Mouse (Mus musculus) midbrain, embryonic 15.5 days (tissue): ENCODE measurements at regions not wholly inside any gene's neighbourhood (a gene's known extent, or its start where the extent isn't known, plus 50 kb on each side); places are given as distances from the start of the nearest gene placed in this dataset.

Experiments
- ATAC-seq: fragments of 200-750 bp; cut with Nextera tagmentation; replicated peaks from 2 replicates; pipeline ENCODE4 v1.8.0; 2017; ENCODE audit warnings: moderate TSS enrichment
- H3K27ac ChIP-seq: fragments of 300-500 bp; sonication (generic); 2 replicates; pipeline ENCODE4 v1.5.1; 2015; ENCODE audit warnings: mild to moderate bottlenecking, inconsistent platforms
- H3K27me3 ChIP-seq: fragments of 300-500 bp; sonication (generic); replicated peaks from 2 replicates; pipeline ENCODE4 v1.6.1; 2015; ENCODE audit warnings: inconsistent platforms
- H3K36me3 ChIP-seq: fragments of 300-500 bp; sonication (generic); replicated peaks from 2 replicates; pipeline ENCODE4 v1.6.1; 2015; ENCODE audit warnings: inconsistent platforms
- H3K4me1 ChIP-seq: fragments of 300-500 bp; sonication (generic); 2 replicates; pipeline ENCODE4 v1.6.1; 2015; ENCODE audit warnings: inconsistent platforms
- H3K4me2 ChIP-seq: fragments of 300-500 bp; sonication (generic); 2 replicates; pipeline ENCODE4 v1.6.1; 2015; ENCODE audit warnings: inconsistent platforms, mild to moderate bottlenecking, moderate library complexity
- H3K4me3 ChIP-seq: fragments of 300-500 bp; sonication (generic); 2 replicates; pipeline ENCODE4 v1.5.1; 2015; ENCODE audit warnings: mild to moderate bottlenecking, inconsistent platforms
- H3K9ac ChIP-seq: fragments of 300-500 bp; sonication (generic); 2 replicates; pipeline ENCODE4 v1.6.1; 2015; ENCODE audit warnings: mild to moderate bottlenecking, inconsistent platforms
- H3K9me3 ChIP-seq: fragments of 300-500 bp; sonication (generic); 2 replicates; pipeline ENCODE4 v1.6.1; 2016; ENCODE audit warnings: inconsistent platforms
- WGBS: fragments of 180-500 bp; shearing (Covaris S2); methylation state at CpG from one replicate; pipeline ENCODE4 v1.1.7; 2015; ENCODE audit warnings: mixed read lengths; 5-methylcytosine and 5-hydroxymethylcytosine counted together

- Histone ChIP-seq H3K4me2 (no peak overlapping the region), H3K4me3 (no peak overlapping the region), H3K9me3 (no peaks in the 10 kb centered on the region), H3K27me3 (no peaks in the 10 kb centered on the region), H3K36me3 (no peaks in the 10 kb centered on the region), H3K9ac (no peak overlapping the region), H3K4me1 (no peaks in the 10 kb centered on the region), H3K27ac (no peak overlapping the region)
- ATAC-seq: no peak
- 72% methylated on average over 6 of the region's 6 CpGs for WGBS
Observed at GRCm38 (mm10) chr4:153120480-153120879, 362.1 kb downstream of the Ajap1 start.

DNA sequence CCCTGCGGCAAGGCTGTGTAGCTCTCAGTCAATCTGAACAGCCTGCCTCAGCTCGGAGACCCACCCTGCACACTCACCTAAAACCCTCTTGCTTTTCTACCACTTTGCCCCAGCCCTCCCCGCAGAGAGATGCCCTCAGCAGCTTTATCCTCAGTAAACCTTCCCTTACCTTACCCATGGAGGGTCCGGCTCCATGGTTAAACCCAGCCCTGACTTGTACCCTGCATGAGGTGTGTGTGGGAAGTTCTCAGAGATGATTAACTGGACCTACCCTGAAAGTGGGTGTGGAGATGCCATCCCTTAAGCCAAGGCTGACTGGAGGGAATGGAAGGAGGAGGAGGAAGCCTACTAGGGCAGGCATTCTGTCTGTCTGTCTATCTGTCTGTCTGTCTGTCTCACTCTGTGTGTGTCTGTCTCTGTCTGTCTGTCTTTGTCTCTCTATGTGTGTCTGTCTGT is 362.9 kb downstream of the Ajap1 start:
- Histone ChIP-seq H3K27ac (no peak overlapping the region), H3K9me3 (no peaks in the 10 kb centered on the region), H3K4me1 (no peaks in the 10 kb centered on the region), H3K9ac (no peak overlapping the region), H3K27me3 (no peaks in the 10 kb centered on the region), H3K4me3 (no peak overlapping the region), H3K4me2 (no peak overlapping the region), H3K36me3 (no peaks in the 10 kb centered on the region)
- WGBS: 62% methylated on average over 4 of the region's 4 CpGs
- ATAC-seq: no peak

DNA sequence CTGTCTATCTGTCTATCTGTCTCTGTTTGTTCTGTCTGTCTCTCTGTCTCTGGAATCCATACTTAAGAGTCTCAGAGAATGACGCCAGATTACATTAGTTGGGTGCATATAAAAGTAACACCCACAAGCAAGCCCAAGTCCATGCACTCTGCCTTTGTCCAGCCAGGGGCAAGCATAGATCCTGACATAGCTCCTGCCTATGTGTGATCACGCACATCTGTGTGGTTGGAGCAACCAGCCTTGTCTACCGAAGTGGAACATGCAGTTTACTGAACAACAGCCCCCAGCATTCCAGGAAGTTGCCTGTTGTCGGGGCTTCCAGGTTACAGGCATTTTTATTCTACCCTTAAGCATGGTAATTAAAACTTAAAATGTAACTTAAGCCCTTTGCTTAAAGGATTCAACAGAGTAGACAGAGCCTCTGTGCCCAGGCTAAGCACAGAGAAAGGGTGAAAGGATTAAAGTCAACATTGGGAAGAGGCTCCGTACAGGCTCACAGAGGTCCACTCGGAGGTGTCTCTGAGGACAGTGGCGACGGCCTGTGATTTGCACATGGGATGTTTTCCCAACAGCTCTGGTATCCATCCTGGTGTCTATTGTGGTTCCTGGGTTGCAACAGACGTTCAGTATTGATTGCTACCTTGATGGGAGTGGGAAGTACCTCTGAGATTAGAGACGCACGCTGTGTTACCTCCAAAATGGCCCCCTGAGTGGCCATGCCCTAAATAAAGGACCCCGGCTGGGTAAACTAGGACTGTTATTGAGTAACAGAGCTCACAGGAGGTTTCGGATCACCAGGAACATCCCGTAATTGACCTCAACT is 363.6 kb downstream of the Ajap1 start:
- ATAC-seq: no peak
- Histone ChIP-seq H3K9ac (no peak overlapping the region), H3K27ac (no peak overlapping the region), H3K4me1 (no peaks in the 10 kb centered on the region), H3K4me2 (no peak overlapping the region), H3K9me3 (no peaks in the 10 kb centered on the region), H3K36me3 (no peaks in the 10 kb centered on the region), H3K27me3 (no peaks in the 10 kb centered on the region), H3K4me3 (no peak overlapping the region)
- WGBS: 57% methylated on average over 14 of the region's 14 CpGs

DNA sequence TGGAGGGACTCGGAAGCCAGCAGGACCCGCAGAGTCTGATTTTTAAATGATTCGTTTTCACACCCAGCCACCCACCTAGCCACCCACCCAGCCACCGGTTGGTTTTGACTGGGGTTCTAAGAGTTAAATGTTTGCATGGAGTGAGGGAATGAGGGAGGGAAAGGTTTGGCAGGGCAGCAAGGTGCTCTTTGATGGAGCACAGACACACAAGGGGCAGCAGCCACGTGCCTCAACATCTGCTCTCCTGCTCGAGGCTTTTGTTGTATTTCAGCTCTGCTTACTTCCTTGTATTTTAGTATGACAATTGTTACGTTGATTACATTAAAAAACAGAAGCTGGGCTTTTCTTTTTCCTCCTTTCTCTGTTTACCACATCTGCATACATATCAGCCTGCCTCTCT is 367.6 kb downstream of the Ajap1 start:
- no peaks in the 10 kb centered on the region for H3K27me3 ChIP-seq
- H3K9me3 ChIP-seq: no peaks in the 10 kb centered on the region
- H3K9ac ChIP-seq: no peak overlapping the region
- H3K4me2 ChIP-seq: no peak overlapping the region
- WGBS: 56% methylated on average over 7 of the region's 7 CpGs
- no peaks in the 10 kb centered on the region for H3K36me3 ChIP-seq
- no peak overlapping the region for H3K4me3 ChIP-seq
- no peaks in the 10 kb centered on the region for H3K4me1 ChIP-seq
- no peak for ATAC-seq
- H3K27ac ChIP-seq: no peak overlapping the region

- Histone ChIP-seq H3K36me3 (no peaks in the 10 kb centered on the region), H3K4me2 (no peak overlapping the region), H3K9me3 (no peaks in the 10 kb centered on the region), H3K27ac (no peak overlapping the region), H3K9ac (no peak overlapping the region), H3K4me3 (no peak overlapping the region), H3K27me3 (no peaks in the 10 kb centered on the region), H3K4me1 (no peaks in the 10 kb centered on the region)
- ATAC-seq: no peak
- 54% methylated on average over 2 of the region's 2 CpGs for WGBS
Observed at GRCm38 (mm10) chr4:153113577-153113976, 369.0 kb downstream of the Ajap1 start.

DNA sequence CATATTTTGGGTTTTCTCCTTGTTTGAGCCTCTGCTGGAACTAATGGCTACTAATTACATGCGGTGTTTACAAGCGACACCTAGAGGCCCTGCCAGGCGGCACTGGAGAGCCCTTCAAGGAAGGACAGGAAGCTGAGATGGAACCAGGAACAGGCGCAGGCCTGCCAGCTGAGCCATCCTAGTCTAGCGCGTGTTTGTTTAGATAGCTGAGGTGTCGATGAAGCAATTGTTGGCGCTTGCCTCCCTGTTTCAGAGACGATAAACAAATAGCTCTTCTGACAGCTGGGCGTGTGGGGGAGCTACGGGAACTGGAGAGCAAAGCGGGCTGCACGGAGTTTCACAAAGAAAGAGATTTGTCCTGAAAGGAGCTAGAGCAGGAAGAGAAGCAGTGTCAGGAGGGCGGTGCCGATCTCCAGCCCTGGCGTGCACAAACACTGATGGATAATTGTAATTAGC is 372.3 kb downstream of the Ajap1 start:
- Histone ChIP-seq H3K4me3 (no peak overlapping the region), H3K27ac (no peak overlapping the region), H3K27me3 (no peaks in the 10 kb centered on the region), H3K9ac (no peak overlapping the region), H3K4me2 (no peak overlapping the region), H3K9me3 (no peaks in the 10 kb centered on the region), H3K36me3 (no peaks in the 10 kb centered on the region), H3K4me1 (no peaks in the 10 kb centered on the region)
- 60% methylated on average over 16 of the region's 16 CpGs for WGBS
- ATAC-seq: no peak

DNA sequence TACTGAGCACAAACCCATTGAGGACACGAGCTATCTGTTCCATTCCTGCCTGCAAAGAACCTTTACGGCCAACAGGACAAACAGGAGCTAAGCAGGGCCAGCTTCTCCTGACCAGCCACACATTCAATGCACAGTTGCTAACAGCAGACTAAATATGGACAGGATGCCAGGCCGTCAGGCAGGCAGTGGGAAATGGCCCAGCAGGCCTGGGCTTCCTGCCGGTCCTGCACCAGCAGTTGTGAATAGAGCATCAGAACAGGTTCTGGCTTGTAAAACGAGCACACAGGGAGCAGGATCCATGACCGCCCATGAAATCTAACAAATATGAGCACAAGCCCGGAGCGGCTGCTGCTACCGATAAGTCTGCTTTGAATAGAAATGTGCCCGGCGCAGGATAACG is 384.0 kb downstream of the Ajap1 start:
- Histone ChIP-seq H3K4me3 (no peak overlapping the region), H3K9ac (no peak overlapping the region), H3K36me3 (no peaks in the 10 kb centered on the region), H3K27ac (no peak overlapping the region), H3K4me2 (no peak overlapping the region), H3K9me3 (no peaks in the 10 kb centered on the region), H3K27me3 (no peaks in the 10 kb centered on the region), H3K4me1 (no peaks in the 10 kb centered on the region)
- no peak for ATAC-seq
- 74% methylated on average over 12 of the region's 12 CpGs for WGBS

DNA sequence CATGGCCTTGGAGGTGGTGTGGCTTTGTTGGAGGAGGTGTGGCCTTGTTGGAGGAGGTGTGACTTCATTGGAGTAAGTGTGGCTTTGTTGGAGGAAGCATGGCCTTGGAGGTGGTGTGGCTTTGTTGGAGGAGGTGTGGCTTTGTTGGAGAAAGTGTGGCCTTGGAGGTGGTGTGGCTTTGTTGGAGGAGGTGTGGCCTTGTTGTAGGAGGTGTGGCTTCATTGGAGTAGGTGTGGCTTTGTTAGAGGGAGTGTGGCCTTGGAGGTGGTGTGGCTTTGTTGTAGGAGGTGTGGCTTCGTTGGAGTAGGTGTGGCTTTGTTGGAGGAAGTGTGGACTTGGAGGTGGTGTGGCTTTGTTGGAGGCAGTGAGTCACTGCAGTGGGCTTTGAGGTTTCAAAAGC is 385.0 kb downstream of the Ajap1 start:
- ATAC-seq: no peak
- 80% methylated on average over 1 of the region's 1 CpGs for WGBS
- H3K4me3 ChIP-seq: no peak overlapping the region
- H3K4me2 ChIP-seq: no peak overlapping the region
- H3K9ac ChIP-seq: no peak overlapping the region
- no peak overlapping the region for H3K27ac ChIP-seq
- H3K4me1 ChIP-seq: no peaks in the 10 kb centered on the region
- no peaks in the 10 kb centered on the region for H3K9me3 ChIP-seq
- H3K27me3 ChIP-seq: no peaks in the 10 kb centered on the region
- H3K36me3 ChIP-seq: no peaks in the 10 kb centered on the region

- 86% methylated on average over 3 of the region's 3 CpGs for WGBS
Observed at GRCm38 (mm10) chr4:153093129-153093528, 389.5 kb downstream of the Ajap1 start.

DNA sequence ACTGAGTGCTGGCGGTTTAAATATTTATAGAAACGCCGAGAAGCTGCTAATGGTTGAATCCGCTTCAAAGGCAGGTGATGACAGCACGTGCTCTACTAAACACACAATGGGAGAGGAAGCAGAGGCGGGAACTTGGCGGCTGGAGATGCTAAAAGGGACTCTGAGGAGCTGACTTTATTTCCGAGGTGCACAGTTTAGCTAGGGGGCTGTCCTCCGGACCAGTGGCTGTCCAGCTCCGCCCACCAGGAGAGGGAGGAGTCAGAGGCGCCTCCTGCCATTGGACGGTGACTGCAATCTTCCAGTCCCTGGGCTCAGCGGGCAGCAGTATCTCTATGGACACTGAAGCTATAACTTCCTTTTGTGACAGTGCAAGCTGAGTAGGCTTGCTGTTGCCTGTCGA is 400.4 kb downstream of the Ajap1 start:
- WGBS: 40% methylated on average over 14 of the region's 14 CpGs
- no peak overlapping the region for H3K9ac ChIP-seq
- ATAC-seq: 0 out of 2 replicates have a peak, but pooled peaks have one; percentile 45
- no peak overlapping the region for H3K27ac ChIP-seq
- H3K9me3 ChIP-seq: no peaks in the 10 kb centered on the region
- 0 out of 2 replicates have a peak, but pooled peaks cover 6% of the 10 kb centered on the region for H3K4me1 ChIP-seq
- no peak overlapping the region for H3K4me2 ChIP-seq
- no peaks in the 10 kb centered on the region for H3K36me3 ChIP-seq
- H3K27me3 ChIP-seq: no peaks in the 10 kb centered on the region
- no peak overlapping the region for H3K4me3 ChIP-seq

More at GRCm38 (mm10) chr4:153093129-153093528, 389.5 kb downstream of the Ajap1 start:
- Histone ChIP-seq H3K4me3 (no peak overlapping the region), H3K9me3 (no peaks in the 10 kb centered on the region), H3K9ac (no peak overlapping the region), H3K27me3 (no peaks in the 10 kb centered on the region), H3K4me2 (no peak overlapping the region), H3K4me1 (no peaks in the 10 kb centered on the region), H3K36me3 (no peaks in the 10 kb centered on the region), H3K27ac (no peak overlapping the region)
- ATAC-seq: no peak

DNA sequence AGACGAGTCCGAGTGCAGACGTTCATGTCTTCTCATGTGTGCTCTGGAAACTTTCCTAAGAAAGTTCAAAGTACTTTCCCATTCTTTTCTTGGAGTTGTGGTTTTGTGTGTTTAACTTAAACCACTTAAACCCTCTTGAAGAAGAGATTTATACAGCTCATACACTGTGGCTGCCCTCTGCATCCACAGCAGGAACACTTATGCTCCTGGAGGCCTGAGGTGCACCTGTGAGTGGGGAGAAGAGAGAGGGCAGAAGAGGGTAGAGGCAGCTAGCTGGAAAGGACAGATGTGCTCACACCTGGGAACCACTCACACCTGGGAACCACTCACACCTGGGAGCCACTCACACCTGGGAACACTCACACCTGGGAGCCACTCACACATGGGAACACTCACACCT is 408.0 kb downstream of the Ajap1 start:
- no peaks in the 10 kb centered on the region for H3K9me3 ChIP-seq
- no peaks in the 10 kb centered on the region for H3K36me3 ChIP-seq
- no peak overlapping the region for H3K9ac ChIP-seq
- 84% methylated on average over 3 of the region's 3 CpGs for WGBS
- no peak for ATAC-seq
- H3K27ac ChIP-seq: no peak overlapping the region
- H3K27me3 ChIP-seq: no peaks in the 10 kb centered on the region
- peaks cover 12% of the 10 kb centered on the region for H3K4me1 ChIP-seq
- H3K4me3 ChIP-seq: no peak overlapping the region
- H3K4me2 ChIP-seq: no peak overlapping the region

- Histone ChIP-seq H3K9me3 (no peaks in the 10 kb centered on the region), H3K9ac (no peak overlapping the region), H3K36me3 (no peaks in the 10 kb centered on the region), H3K27me3 (no peaks in the 10 kb centered on the region), H3K4me2 (no peak overlapping the region), H3K27ac (0 out of 2 replicates have a peak overlapping the region, but pooled peaks have one; percentile 46), H3K4me1 (peaks cover 12% of the 10 kb centered on the region), H3K4me3 (no peak overlapping the region)
- ATAC-seq: no peak
- WGBS: 41% methylated on average over 15 of the region's 15 CpGs
Observed at GRCm38 (mm10) chr4:153070190-153070745, 412.3 kb downstream of the Ajap1 start.
